Mouse (Mus musculus): ENCODE measurements around the gene Itpk1.

The Itpk1 gene

DNA sequence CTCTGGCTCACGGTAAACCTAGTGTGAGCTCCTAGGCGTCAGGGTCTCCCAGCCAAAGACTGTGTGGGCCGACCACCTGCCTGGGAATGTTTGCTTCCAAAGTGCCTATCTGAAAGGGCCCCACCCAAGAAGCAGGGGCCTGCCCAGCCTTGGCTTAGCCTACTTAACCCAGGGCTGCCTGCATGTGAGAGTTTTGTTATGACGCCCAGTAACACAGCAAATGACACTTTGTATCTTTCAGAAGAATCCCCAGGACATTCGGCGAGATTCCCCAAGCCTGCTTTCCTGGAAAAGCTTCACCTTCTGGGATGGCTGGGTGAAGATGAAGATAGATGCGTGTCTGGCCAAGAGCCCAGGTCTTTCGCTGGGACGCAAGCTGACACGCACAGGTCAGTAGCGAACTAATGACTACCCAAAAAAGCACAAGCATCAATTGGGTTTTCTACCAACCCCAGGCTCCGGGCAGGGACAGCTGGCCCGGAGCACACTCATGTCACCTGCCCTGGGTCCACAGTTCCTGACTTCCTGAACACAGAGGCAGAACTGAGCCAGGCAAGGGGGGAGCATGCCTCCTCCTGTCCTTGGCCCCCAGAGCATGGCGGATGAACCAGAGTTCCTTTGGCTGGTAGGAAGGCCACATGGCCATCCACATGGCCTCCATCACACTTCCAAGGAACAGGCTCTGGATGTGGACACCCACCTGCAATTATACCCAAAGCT is 7.9 kb downstream of the Itpk1 start:
- in situ Hi-C loops (cut with MboI; ENCODE audit: unreplicated experiment in 2 of 2): no loop called here

- in situ Hi-C loops (cut with MboI; ENCODE audit: unreplicated experiment in 2 of 2): no loop called here
These were observed 9.1 kb downstream of the Itpk1 start for GRCm38 (mm10) chr12:102695369-102696239.

DNA sequence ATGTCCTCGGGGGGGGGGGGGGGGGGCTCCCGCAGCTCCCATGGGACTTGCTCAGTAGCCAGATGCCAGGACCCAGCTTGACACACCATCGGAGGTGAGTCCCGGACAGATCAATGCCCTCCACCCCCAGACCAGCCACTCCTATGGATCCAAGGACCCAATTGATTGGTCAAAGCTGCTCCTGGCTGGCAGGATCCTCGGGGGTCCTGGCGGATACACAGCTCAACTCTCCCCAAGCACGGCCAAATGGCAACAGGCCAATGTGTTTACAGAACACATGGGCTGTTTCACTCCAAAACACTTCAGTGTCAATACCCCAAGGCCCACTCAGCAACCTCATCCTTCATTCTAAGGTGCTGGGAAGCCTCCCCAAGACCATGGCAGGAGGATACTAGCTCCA is 13.0 kb downstream of the Itpk1 start:
- in situ Hi-C loops (cut with MboI; ENCODE audit: unreplicated experiment in 2 of 2): no loop called here

GRCm38 (mm10) chr12:102691180-102691579 is 13.6 kb downstream of the Itpk1 start:
- in situ Hi-C loops (cut with MboI; ENCODE audit: unreplicated experiment in 2 of 2): no loop called here

GRCm38 (mm10) chr12:102689773-102690563 is 14.8 kb downstream of the Itpk1 start:
- in situ Hi-C loops (cut with MboI; ENCODE audit: unreplicated experiment in 2 of 2): no loop called here

GRCm38 (mm10) chr12:102686321-102686720 is 18.4 kb downstream of the Itpk1 start:
- in situ Hi-C loops (cut with MboI; ENCODE audit: unreplicated experiment in 2 of 2): no loop called here

DNA sequence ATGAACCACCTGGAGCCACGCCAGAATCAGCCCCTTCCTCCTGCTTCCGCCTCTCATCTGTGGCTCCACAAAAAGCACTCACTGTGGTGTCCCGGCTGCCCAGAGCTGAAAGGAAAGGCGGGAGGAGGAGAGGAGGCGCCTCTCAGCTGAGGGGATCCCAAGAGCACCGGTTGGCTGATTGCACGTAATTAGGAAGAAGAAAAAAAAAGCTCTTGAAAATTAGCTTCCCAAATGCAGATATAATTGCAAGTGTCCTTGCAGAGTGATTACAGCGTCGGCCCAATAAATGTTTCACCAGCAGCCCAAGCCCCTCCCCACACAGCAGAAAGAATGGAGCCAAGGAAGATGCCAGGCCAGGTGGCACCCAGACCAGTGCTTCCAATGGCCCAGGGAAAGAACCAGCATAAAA is 19.2 kb downstream of the Itpk1 start:
- in situ Hi-C loops (cut with MboI; ENCODE audit: unreplicated experiment in 2 of 2): no loop called here

DNA sequence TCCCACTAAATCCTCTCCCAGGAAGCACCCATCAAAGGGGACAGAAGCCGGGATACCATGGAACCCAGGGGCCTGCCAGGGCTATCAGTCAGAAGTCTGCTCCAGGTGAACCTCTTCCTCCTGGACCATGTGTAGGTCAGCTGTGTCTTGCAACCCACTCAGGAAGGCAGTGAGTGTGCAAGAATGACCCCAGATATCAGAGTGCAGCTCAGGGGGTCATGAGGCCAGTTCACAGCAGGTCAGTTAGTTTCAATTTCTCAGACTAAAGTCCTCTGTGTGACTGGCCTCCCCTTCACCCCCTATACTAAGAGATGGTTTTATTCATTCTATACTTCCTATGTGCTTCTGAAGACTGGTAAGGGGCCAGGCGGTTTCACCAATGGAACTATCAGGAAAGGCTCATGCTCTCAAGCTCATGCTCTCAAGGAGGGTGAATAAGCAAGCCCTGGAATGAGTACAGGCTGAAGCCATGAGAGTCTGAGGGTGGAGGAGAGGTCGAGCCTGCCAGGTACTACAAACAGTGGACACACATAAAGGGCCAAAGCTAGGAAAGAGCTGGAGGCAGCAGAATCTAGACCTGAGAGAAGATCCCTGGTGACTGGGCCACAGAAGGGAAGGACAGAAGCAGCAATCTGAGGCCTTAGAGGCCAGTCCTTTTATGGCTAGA is 19.9 kb downstream of the Itpk1 start:
- in situ Hi-C loops (cut with MboI; ENCODE audit: unreplicated experiment in 2 of 2): no loop called here

DNA sequence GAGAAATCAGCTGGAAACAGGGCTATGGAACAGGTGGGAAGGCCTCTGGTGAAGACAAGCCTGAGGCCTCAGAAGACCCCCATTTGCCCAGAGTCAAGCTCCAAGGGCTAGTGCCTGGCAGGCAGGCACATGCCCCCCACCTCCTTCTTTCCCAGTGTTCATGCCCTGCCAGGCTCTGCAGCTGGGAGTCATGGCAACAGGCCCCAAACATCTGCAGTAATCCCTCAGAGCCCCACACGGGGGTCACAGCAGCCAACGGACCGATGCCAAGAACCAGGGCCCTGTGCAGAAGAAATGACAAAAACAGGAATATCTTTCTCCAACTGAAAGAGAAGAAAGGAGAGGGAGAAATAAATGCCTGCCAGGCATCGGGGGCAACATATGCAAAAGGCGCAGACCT is 20.8 kb downstream of the Itpk1 start:
- in situ Hi-C loops (cut with MboI; ENCODE audit: unreplicated experiment in 2 of 2): no loop called here

- in situ Hi-C loops (cut with MboI; ENCODE audit: unreplicated experiment in 2 of 2): no loop called here
These were observed 21.3 kb downstream of the Itpk1 start for GRCm38 (mm10) chr12:102683438-102683837.

- in situ Hi-C loops (cut with MboI; ENCODE audit: unreplicated experiment in 2 of 2): no loop called here
These were observed 21.9 kb downstream of the Itpk1 start for GRCm38 (mm10) chr12:102682722-102683299.

DNA sequence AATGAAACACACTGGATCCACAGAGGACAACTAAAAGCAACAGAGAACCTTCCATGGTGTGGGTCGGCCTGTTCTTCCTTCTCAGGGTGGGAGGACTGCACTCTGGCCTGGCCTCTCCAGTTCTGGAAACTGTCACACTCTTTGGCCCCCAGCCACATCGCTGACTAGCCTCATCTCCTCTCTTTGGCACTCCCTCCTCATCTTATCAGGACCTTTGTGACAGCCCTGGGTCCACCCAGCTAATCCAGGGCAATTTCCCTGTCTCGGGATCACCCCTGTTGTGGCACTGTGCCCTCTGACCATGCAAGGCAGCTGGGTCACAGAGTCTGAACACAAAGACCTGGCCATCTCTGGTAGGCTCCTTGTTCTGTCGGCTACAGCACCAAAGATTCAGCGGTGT is 22.6 kb downstream of the Itpk1 start:
- in situ Hi-C loops (cut with MboI; ENCODE audit: unreplicated experiment in 2 of 2): no loop called here

DNA sequence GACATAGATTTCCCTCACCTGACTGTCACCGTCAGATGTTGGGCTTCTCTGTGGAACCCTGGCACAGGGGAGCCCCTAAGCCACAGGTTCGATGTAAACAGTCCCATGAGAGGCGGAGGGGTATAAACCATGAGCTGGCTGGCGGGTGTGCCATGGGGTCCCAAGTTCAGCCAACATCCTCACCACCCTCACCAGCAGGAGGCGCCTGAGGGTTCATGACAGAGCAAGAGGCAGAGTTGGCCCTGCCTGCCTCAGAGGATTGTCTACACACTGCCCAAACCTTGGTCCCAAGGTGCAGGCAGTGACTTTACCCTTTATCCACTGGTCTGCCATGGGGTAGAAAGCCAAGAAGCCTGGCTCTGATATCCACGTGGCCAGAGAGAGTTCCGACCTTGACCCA is 23.1 kb downstream of the Itpk1 start:
- in situ Hi-C loops (cut with MboI; ENCODE audit: unreplicated experiment in 2 of 2): no loop called here

- in situ Hi-C loops (cut with MboI; ENCODE audit: unreplicated experiment in 2 of 2): no loop called here
These were observed 25.9 kb downstream of the Itpk1 start for GRCm38 (mm10) chr12:102678820-102679219.

GRCm38 (mm10) chr12:102677089-102677488 is 27.6 kb downstream of the Itpk1 start:
- in situ Hi-C loops (cut with MboI; ENCODE audit: unreplicated experiment in 2 of 2): no loop called here

GRCm38 (mm10) chr12:102674556-102674955 is 30.2 kb downstream of the Itpk1 start:
- in situ Hi-C loops (cut with MboI; ENCODE audit: unreplicated experiment in 2 of 2): no loop called here

- in situ Hi-C loops (cut with MboI; ENCODE audit: unreplicated experiment in 2 of 2): no loop called here
These were observed 30.6 kb downstream of the Itpk1 start for GRCm38 (mm10) chr12:102674123-102674522.

DNA sequence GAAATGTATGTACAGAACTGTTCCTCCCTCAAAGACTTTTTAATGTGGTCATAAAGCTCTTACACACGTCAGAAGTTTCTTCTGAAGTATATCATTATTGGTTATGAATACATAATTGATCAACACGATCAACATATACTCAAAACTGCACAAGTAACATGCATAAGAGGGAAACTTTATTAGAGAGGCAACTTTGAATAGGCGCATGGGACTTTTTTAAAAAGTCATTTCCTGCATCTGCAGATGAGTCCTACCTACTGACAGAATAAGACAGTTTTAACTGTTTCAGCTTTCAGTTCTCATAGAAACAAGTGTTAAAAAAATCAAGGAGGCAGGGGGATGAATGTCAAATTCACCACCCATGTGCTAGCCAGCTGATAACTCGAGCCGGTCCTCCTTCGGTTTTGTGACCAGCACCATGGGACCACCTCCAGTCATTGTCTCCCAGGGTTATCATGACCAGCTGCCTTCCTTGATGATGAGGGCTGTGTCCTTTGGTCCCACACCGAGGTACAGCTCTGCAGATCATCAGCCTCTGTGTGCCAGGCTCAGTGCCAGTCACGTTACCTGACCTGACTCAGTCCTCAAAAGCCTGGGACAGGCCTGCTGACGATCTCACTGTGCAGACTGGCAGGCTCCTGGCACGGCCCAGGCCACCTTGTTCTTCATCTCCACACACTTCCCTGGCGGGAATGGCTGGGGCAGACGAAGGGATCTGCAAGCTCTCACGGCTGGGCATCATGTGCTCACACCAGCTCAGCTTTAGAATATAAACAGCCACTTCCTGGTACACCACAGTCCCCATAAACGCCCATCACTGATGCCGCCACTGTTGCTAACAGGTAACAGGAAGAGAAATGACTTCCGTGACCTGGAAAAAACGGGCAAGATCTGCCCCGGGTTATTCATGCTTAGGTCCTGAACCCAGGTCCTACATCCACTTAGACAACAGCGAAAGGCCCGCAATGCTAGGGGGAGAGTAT is 31.6 kb downstream of the Itpk1 start:
- in situ Hi-C loops (cut with MboI; ENCODE audit: unreplicated experiment in 2 of 2): no loop called here

- in situ Hi-C loops (cut with MboI; ENCODE audit: unreplicated experiment in 2 of 2): no loop called here
These were observed 32.6 kb downstream of the Itpk1 start for GRCm38 (mm10) chr12:102672176-102672575.
